Mouse (Mus musculus): ENCODE data around the gene 4921509C19Rik. TPM values are rescaled to one million over a fixed set of nuclear protein-coding genes. Genes with fewer than 3 reads are reported as not detected.
"Not testable (repeated sequence)": the region's sequence is repeated elsewhere in the genome, so short reads cannot be mapped to it uniquely, and the experiment has no call there.

The 4921509C19Rik gene
- polyA plus RNA-seq, 1 experiment, result not detected

- Histone ChIP-seq H3K4me3 (ENCODE audit: extremely low read depth, insufficient read depth, insufficient read length) (no peak overlapping the region), H3K36me3 (ENCODE audit: control insufficient read depth, insufficient read depth, low read length) (peaks cover 30% of the 10 kb centered on the region), H3K27me3 (ENCODE audit: control insufficient read depth, insufficient read depth, low read length) (no peaks in the 10 kb centered on the region), H3K27ac (ENCODE audit: insufficient read depth, low read length) (no peak overlapping the region), H3K4me1 (ENCODE audit: control insufficient read depth, insufficient read depth, insufficient read length) (no peaks in the 10 kb centered on the region)
- 85% methylated on average over 6 of the region's 6 CpGs for WGBS
- DNase-seq (ENCODE audit: low read depth in 1 of 2, low spot score in 2 of 2), result no peak
- TF ChIP-seq POLR2A (IDR thresholded peaks at IDR 0.05; ENCODE audit: low read depth, low read length) (no peak), CTCF (IDR thresholded peaks at IDR 0.05; ENCODE audit: extremely low read depth, insufficient read depth, insufficient read length, insufficient replicate concordance) (no peak)
These were observed 24.6 kb upstream of the 4921509C19Rik start for GRCm38 (mm10) chr2:151500442-151501007.

- TF ChIP-seq CTCF (IDR thresholded peaks at IDR 0.05; ENCODE audit: extremely low read depth, insufficient read depth, insufficient read length, insufficient replicate concordance), result no peak
- no peak for TF ChIP-seq POLR2A (IDR thresholded peaks at IDR 0.05; ENCODE audit: low read depth, low read length)
- Histone ChIP-seq H3K27ac (ENCODE audit: insufficient read depth, low read length) (no peak overlapping the region), H3K4me3 (ENCODE audit: extremely low read depth, insufficient read depth, insufficient read length) (no peak overlapping the region), H3K36me3 (ENCODE audit: control insufficient read depth, insufficient read depth, low read length) (peaks cover 23% of the 10 kb centered on the region), H3K4me1 (ENCODE audit: control insufficient read depth, insufficient read depth, insufficient read length) (no peaks in the 10 kb centered on the region), H3K27me3 (ENCODE audit: control insufficient read depth, insufficient read depth, low read length) (no peaks in the 10 kb centered on the region)
- no peak for DNase-seq (ENCODE audit: low read depth in 1 of 2, low spot score in 2 of 2)
- 87% methylated on average over 3 of the region's 3 CpGs for WGBS
These were observed 22.4 kb upstream of the 4921509C19Rik start for GRCm38 (mm10) chr2:151498358-151498757.

GRCm38 (mm10) chr2:151494035-151494803, 18.3 kb upstream of the 4921509C19Rik start, which contains the start of gene Nsfl1c:
Gene Nsfl1c (plus strand): TSS chr2:151494182.
- H3K4me3 ChIP-seq (ENCODE audit: extremely low read depth, insufficient read depth, insufficient read length), result peak within 1 kb of the TSS; percentile 93
- WGBS, result 2% methylated on average over 68 of the region's 73 CpGs
- H3K36me3 ChIP-seq (ENCODE audit: control insufficient read depth, insufficient read depth, low read length), result peaks cover 9% of the 10 kb centered on the region
- H3K27ac ChIP-seq (ENCODE audit: insufficient read depth, low read length), result 0 out of 2 replicates have a peak within 1 kb of the TSS, but pooled peaks have one; percentile 7
- TF ChIP-seq POLR2A (IDR thresholded peaks at IDR 0.05; ENCODE audit: low read depth, low read length), result peak; percentile 81
- TF ChIP-seq CTCF (IDR thresholded peaks at IDR 0.05; ENCODE audit: extremely low read depth, insufficient read depth, insufficient read length, insufficient replicate concordance), result peak; percentile 95
- DNase-seq (ENCODE audit: low read depth in 1 of 2, low spot score in 2 of 2), result peak; percentile 83 to 86
- H3K27me3 ChIP-seq (ENCODE audit: control insufficient read depth, insufficient read depth, low read length), result no peaks in the 10 kb centered on the region
- H3K4me1 ChIP-seq (ENCODE audit: control insufficient read depth, insufficient read depth, insufficient read length), result no peaks in the 10 kb centered on the region

GRCm38 (mm10) chr2:151486496-151486895, 10.5 kb upstream of the 4921509C19Rik start:
- no peak overlapping the region for H3K4me3 ChIP-seq (ENCODE audit: extremely low read depth, insufficient read depth, insufficient read length)

GRCm38 (mm10) chr2:151434971-151435370, 41.0 kb downstream of the 4921509C19Rik start:
- H3K4me1 ChIP-seq (ENCODE audit: control insufficient read depth, insufficient read depth, insufficient read length); H3K27ac ChIP-seq (ENCODE audit: insufficient read depth, low read length); DNase-seq (ENCODE audit: low read depth in 1 of 2, low spot score in 2 of 2); H3K4me3 ChIP-seq (ENCODE audit: extremely low read depth, insufficient read depth, insufficient read length); H3K27me3 ChIP-seq (ENCODE audit: control insufficient read depth, insufficient read depth, low read length); H3K36me3 ChIP-seq (ENCODE audit: control insufficient read depth, insufficient read depth, low read length): not testable (repeated sequence)
- WGBS, result 73% methylated on average over 4 of the region's 4 CpGs

More at GRCm38 (mm10) chr2:151486496-151486895, 10.5 kb upstream of the 4921509C19Rik start:
- DNase-seq (ENCODE audit: low read depth in 1 of 2, low spot score in 2 of 2), result no peak
- H3K27ac ChIP-seq (ENCODE audit: insufficient read depth, low read length), result no peak overlapping the region
- no peaks in the 10 kb centered on the region for H3K4me1 ChIP-seq (ENCODE audit: control insufficient read depth, insufficient read depth, insufficient read length)
- H3K27me3 ChIP-seq (ENCODE audit: control insufficient read depth, insufficient read depth, low read length), result no peaks in the 10 kb centered on the region
- TF ChIP-seq CTCF (IDR thresholded peaks at IDR 0.05; ENCODE audit: extremely low read depth, insufficient read depth, insufficient read length, insufficient replicate concordance) (no peak), POLR2A (IDR thresholded peaks at IDR 0.05; ENCODE audit: low read depth, low read length) (no peak)
- H3K36me3 ChIP-seq (ENCODE audit: control insufficient read depth, insufficient read depth, low read length), result no peaks in the 10 kb centered on the region

GRCm38 (mm10) chr2:151434203-151434602, 41.8 kb downstream of the 4921509C19Rik start:
- not testable (repeated sequence) for H3K4me3 ChIP-seq (ENCODE audit: extremely low read depth, insufficient read depth, insufficient read length); DNase-seq (ENCODE audit: low read depth in 1 of 2, low spot score in 2 of 2); H3K36me3 ChIP-seq (ENCODE audit: control insufficient read depth, insufficient read depth, low read length); H3K4me1 ChIP-seq (ENCODE audit: control insufficient read depth, insufficient read depth, insufficient read length); H3K27ac ChIP-seq (ENCODE audit: insufficient read depth, low read length); H3K27me3 ChIP-seq (ENCODE audit: control insufficient read depth, insufficient read depth, low read length)
- 51% methylated on average over 4 of the region's 4 CpGs for WGBS

Other genes starting within 250 kb of the 4921509C19Rik start
- gene Nsfl1c, start 18.0 kb upstream of the 4921509C19Rik start, polyA plus RNA-seq (2012; rRNA removed), result 29.4 and 30.7 TPM in 2 replicates
- gene Fkbp1a, start 66.3 kb upstream of the 4921509C19Rik start, polyA plus RNA-seq (2012; rRNA removed), result 33.4 and 37.1 TPM in 2 replicates
- 2.3 TPM in 2 replicates for gene Sdcbp2, start 96.5 kb upstream of the 4921509C19Rik start, polyA plus RNA-seq (2012; rRNA removed)
- gene Snph, start 156.4 kb upstream of the 4921509C19Rik start, polyA plus RNA-seq (2012; rRNA removed), result 0.20 and 0.65 TPM in 2 replicates
- not detected in 2 replicates for gene Rad21l, start 192.4 kb upstream of the 4921509C19Rik start, polyA plus RNA-seq (2012; rRNA removed)
- gene Tmem74b, start 225.9 kb upstream of the 4921509C19Rik start, polyA plus RNA-seq (2012; rRNA removed), result 0.06 and 0.11 TPM in 2 replicates